17 mouse cellular contexts compared by ENCODE assay signal in the genomic region with DNA sequence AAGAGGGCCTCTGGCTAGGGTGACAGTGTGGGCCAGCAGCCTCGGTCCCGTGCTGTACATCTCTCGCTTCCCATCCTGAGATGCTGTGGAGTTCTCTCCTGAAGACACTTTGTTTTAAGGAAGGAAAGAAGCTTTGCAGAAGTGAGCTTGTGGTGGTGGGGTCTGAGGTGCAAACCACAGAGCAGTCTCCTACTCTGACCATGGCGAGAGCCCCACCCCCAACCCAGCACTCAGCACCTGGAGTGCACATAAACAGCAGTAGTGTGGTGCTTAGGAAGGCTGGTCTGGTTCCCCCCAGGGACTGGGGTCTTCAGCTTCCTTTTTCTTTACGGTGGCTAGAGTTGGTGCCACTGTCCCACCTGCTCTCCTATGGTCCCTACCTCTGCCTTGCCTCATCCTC. TPM values are rescaled to one million over a fixed set of nuclear protein-coding genes. Genes with fewer than 3 reads are reported as not detected.
A peak's percentile ranks its signal among the peaks of the same experiment; 100 is the strongest.
DNase-seq lines count a peak whose midpoint lies in the region; ATAC-seq and TF ChIP-seq lines count a peak whose summit lies in the region.
"Had no signal": no experiment of that assay in that cellular context is flagged by ENCODE, and none has a peak within 500 bp of the region (broad histone marks: within the 10 kb centered on the region; RNA-seq: fewer than 3 reads in every experiment).

No protein-coding gene starts in this region.

- no peak for TF ChIP-seq CTCF in lung, adult 2 months (IDR thresholded peaks at IDR 0.05; ENCODE audit: insufficient read depth, low read length)

- H3K27ac ChIP-seq in heart, embryonic 12.5 days (ENCODE audit: poor library complexity, severe bottlenecking), result 0 out of 2 replicates have a peak overlapping the region, but pooled peaks have one; percentile 5
- peak overlapping the region; percentile 33; the same call in 1 of the 2 replicates for H3K27ac ChIP-seq in lung, embryonic 16.5 days (ENCODE audit: low read length)
- H3K27ac ChIP-seq: hindbrain, embryonic 15.5 days had no signal

- TF ChIP-seq POLR2A in lung, adult 2 months (IDR thresholded peaks at IDR 0.05; ENCODE audit: borderline replicate concordance, extremely low read depth, low read depth, low read length), result no peak

- H3K9me3 ChIP-seq in heart, embryonic 12.5 days (replicated peaks), result no peaks in the 10 kb centered on the region
- no peaks in the 10 kb centered on the region for H3K9me3 ChIP-seq in lung, embryonic 16.5 days (ENCODE audit: control insufficient read depth, low read length)
- H3K9me3 ChIP-seq: hindbrain, embryonic 15.5 days had no signal

- WGBS in heart, embryonic 12.5 days, result 74% methylated on average over 5 of the region's 5 CpGs
- 77% methylated on average over 5 of the region's 5 CpGs for WGBS in lung, embryonic 16.5 days
- 66% methylated on average over 5 of the region's 5 CpGs for WGBS in lung, adult 2 months

- no peak for ATAC-seq in heart, embryonic 12.5 days (ENCODE audit: insufficient number of reproducible peaks, low FRiP score)
- ATAC-seq in lung, embryonic 16.5 days (ENCODE audit: low read depth), result no peak
- peak; percentile 27 for ATAC-seq in common myeloid progenitor, adult 5-6 weeks (replicated peaks; ENCODE audit: low read depth, poor library complexity, severe bottlenecking)
- peak; percentile 49; the same call in 1 of the 2 replicates for ATAC-seq in megakaryocyte, adult 5-6 weeks (ENCODE audit: poor library complexity, severe bottlenecking)

- H3K27me3 ChIP-seq in heart, embryonic 12.5 days (replicated peaks), result no peaks in the 10 kb centered on the region
- H3K27me3 ChIP-seq in lung, embryonic 16.5 days (ENCODE audit: control insufficient read depth, insufficient read depth, low read depth, low read length), result no peaks in the 10 kb centered on the region
- H3K27me3 ChIP-seq: hindbrain, embryonic 15.5 days had no signal

- no peak for DNase-seq in heart, adult 9 months (ENCODE audit: low spot score in 2 of 2)
- no peak for DNase-seq in lung, adult 2 months
- no peak for DNase-seq in cerebellum, postnatal 36 days
- DNase-seq in ovary, adult 18-20 months (ENCODE audit: low spot score), result no peak
- DNase-seq: cerebellum, adult 2 months; embryo, embryonic 11 days; gastrocnemius, postnatal 14 days; retina, postnatal 1 day; spleen, adult 18-20 months had no signal

- no peak overlapping the region for H3K4me2 ChIP-seq in heart, embryonic 12.5 days
- H3K4me2 ChIP-seq in lung, embryonic 16.5 days (ENCODE audit: low read depth, low read length), result no peak overlapping the region
- H3K4me2 ChIP-seq: hindbrain, embryonic 15.5 days had no signal

- peaks cover 43% of the 10 kb centered on the region for H3K36me3 ChIP-seq in heart, embryonic 12.5 days
- peaks cover 7% of the 10 kb centered on the region for H3K36me3 ChIP-seq in lung, embryonic 16.5 days (ENCODE audit: control insufficient read depth, insufficient read depth, low read length)
- H3K36me3 ChIP-seq: hindbrain, embryonic 15.5 days had no signal

- peaks cover 10% of the 10 kb centered on the region for H3K4me1 ChIP-seq in heart, embryonic 12.5 days (replicated peaks)
- H3K4me1 ChIP-seq in lung, embryonic 16.5 days (replicated peaks; ENCODE audit: control insufficient read depth, insufficient read depth, low read length), result 0 out of 2 replicates have a peak, but pooled peaks cover 2% of the 10 kb centered on the region
- H3K4me1 ChIP-seq in lung, adult 2 months (ENCODE audit: control insufficient read depth, insufficient read depth, low read length), result peaks cover 20% of the 10 kb centered on the region
- H3K4me1 ChIP-seq: hindbrain, embryonic 15.5 days had no signal

- no peak overlapping the region for H3K4me3 ChIP-seq in heart, embryonic 12.5 days
- no peak overlapping the region for H3K4me3 ChIP-seq in lung, embryonic 16.5 days (ENCODE audit: low read length)
- no peak overlapping the region for H3K4me3 ChIP-seq in lung, adult 2 months (replicated peaks; ENCODE audit: extremely low read depth, low read depth, low read length)
- H3K4me3 ChIP-seq: erythroblast, embryonic 14.5 days; hindbrain, embryonic 15.5 days had no signal

- H3K9ac ChIP-seq in heart, embryonic 12.5 days, result no peak overlapping the region
- H3K9ac ChIP-seq in lung, embryonic 16.5 days (ENCODE audit: low read length), result no peak overlapping the region
- H3K9ac ChIP-seq: hindbrain, embryonic 15.5 days had no signal

RNA-seq across cellular contexts. Expression of gene Hgfac, which starts 6.2 kb away (rescaled TPM):
- polyA plus RNA-seq in heart, embryonic 12.5 days (2016; fragmentation: Nextera tagmentation; extraction: Ambion mirVana), result 0.42 and 1.5 TPM in 2 replicates
- polyA plus RNA-seq in lung, embryonic 16.5 days (2015; fragmentation: Nextera tagmentation; extraction: Ambion mirVana), result 0.84 and 3.2 TPM in 2 replicates
- polyA plus RNA-seq in lung, adult 2 months (2012; rRNA removed), result 12.9 and 19.5 TPM in 2 replicates
- total RNA-seq in common myeloid progenitor, adult 5-6 weeks (2017), result 0.18 and 1.1 TPM in 2 replicates
- not detected in 2 replicates for total RNA-seq in megakaryocyte, adult 5-6 weeks (2015)
- 0.44 TPM in 1 of 2 replicates, not detected in the other for total RNA-seq in megakaryocyte, adult 5-6 weeks (2017)
- total RNA-seq: monocyte, adult 5-6 weeks had no signal

RNA-seq across cellular contexts. Expression of gene Dok7, which starts 21.4 kb away (rescaled TPM):
- polyA plus RNA-seq in heart, embryonic 12.5 days (2016; fragmentation: Nextera tagmentation; extraction: Ambion mirVana), result 7.0 and 7.6 TPM in 2 replicates
- 2.5 TPM in 2 replicates for polyA plus RNA-seq in lung, embryonic 16.5 days (2015; fragmentation: Nextera tagmentation; extraction: Ambion mirVana)
- 1.9 and 2.3 TPM in 2 replicates for polyA plus RNA-seq in lung, adult 2 months (2012; rRNA removed)
- total RNA-seq in common myeloid progenitor, adult 5-6 weeks (2017), result not detected in 2 replicates
- total RNA-seq in megakaryocyte, adult 5-6 weeks (2015), result not detected in 2 replicates
- not detected in 2 replicates for total RNA-seq in megakaryocyte, adult 5-6 weeks (2017)
- total RNA-seq: megakaryocyte-erythroid progenitor cell, adult 5-6 weeks; monocyte, adult 5-6 weeks had no signal
- polyA plus RNA-seq: erythroblast, embryonic 14.5 days had no signal

Comparison
In these comparisons a context has a peak if more than half of its experiments do, and no peak if none do; other contexts are left out.
1. ATAC-seq: peak in common myeloid progenitor, adult 5-6 weeks (single experiment) and megakaryocyte, adult 5-6 weeks (single experiment); none in heart, embryonic 12.5 days (single experiment) and lung, embryonic 16.5 days (single experiment).